ENCODE assay signal across 8 mouse cellular contexts in genomic region chr7:127041851-127042672, GRCm38 (mm10). TPM values are rescaled to one million over a fixed set of nuclear protein-coding genes. Genes with fewer than 3 reads are reported as not detected.
A peak's percentile ranks its signal among the peaks of the same experiment; 100 is the strongest.
DNase-seq lines count a peak whose midpoint lies in the region; ATAC-seq lines count a peak whose summit lies in the region.

Gene Kif22, minus strand, starts transcription at chr7:127042471.

- H3K27ac ChIP-seq in hindbrain, embryonic 12.5 days = peak within 1 kb of the TSS; percentile 78

- no peaks in the 10 kb centered on the region for H3K9me3 ChIP-seq in hindbrain, embryonic 12.5 days (replicated peaks)

- peaks cover 18% of the 10 kb centered on the region for H3K4me1 ChIP-seq in hindbrain, embryonic 12.5 days

- peak; percentile 83 for ATAC-seq in hindbrain, embryonic 12.5 days (ENCODE audit: low FRiP score)

- 1% methylated on average over 53 of the region's 53 CpGs for WGBS in hindbrain, embryonic 12.5 days

- H3K4me3 ChIP-seq in hindbrain, embryonic 12.5 days = peak within 1 kb of the TSS; percentile 84

- peak within 1 kb of the TSS; percentile 83 for H3K9ac ChIP-seq in hindbrain, embryonic 12.5 days

- H3K36me3 ChIP-seq in hindbrain, embryonic 12.5 days = peaks cover 13% of the 10 kb centered on the region; the same call in 1 of the 2 replicates

- DNase-seq in R1 (ENCODE audit: low read depth, low spot score) = peak; percentile 91
- DNase-seq in cerebellum, postnatal 10 days = peak; percentile 95
- DNase-seq in frontal cortex, postnatal 10 days (ENCODE audit: low spot score in 2 of 2) = peak; percentile 74 to 84
- DNase-seq in layer of hippocampus, postnatal 25 days (ENCODE audit: extremely low spot score in 1 of 2, low spot score in 1 of 2) = peak; percentile 75 to 89
- DNase-seq in lung, postnatal 4 days = peak; percentile 91 to 94
- peak; percentile 93 for DNase-seq in retina, postnatal 1 day
- peak; percentile 91 for DNase-seq in thymus, postnatal 4 days

- H3K4me2 ChIP-seq in hindbrain, embryonic 12.5 days (replicated peaks) = peak within 1 kb of the TSS; percentile 83

- no peaks in the 10 kb centered on the region for H3K27me3 ChIP-seq in hindbrain, embryonic 12.5 days

RNA-seq across cellular contexts. Expression of gene Kif22, which starts in this region (rescaled TPM):
- 85.3 and 86.9 TPM in 2 replicates for polyA plus RNA-seq in hindbrain, embryonic 12.5 days (2016; fragmentation: Nextera tagmentation; extraction: Ambion mirVana)
- total RNA-seq in layer of hippocampus, postnatal 25 days (2021) = 1 to 10 TPM; 6.7 to 8.7 TPM

Comparison
In these comparisons a context has a peak if more than half of its experiments do, and no peak if none do; other contexts are left out.
1. Peak in every context shown above with its lines: DNase-seq, ATAC-seq, H3K4me3 ChIP-seq and H3K27ac ChIP-seq.